Mouse (Mus musculus): Measurements from ENCODE around the gene Polr2f.

The Polr2f gene

GRCm38 (mm10) chr15:79119491-79119890 lies 21.3 kb upstream of the Polr2f start:
- DNase-seq (ENCODE audit: low read depth, low spot score) = no peak

- no peak for DNase-seq (ENCODE audit: low read depth, low spot score)
Observed at GRCm38 (mm10) chr15:79122119-79122518, 18.7 kb upstream of the Polr2f start.

DNA sequence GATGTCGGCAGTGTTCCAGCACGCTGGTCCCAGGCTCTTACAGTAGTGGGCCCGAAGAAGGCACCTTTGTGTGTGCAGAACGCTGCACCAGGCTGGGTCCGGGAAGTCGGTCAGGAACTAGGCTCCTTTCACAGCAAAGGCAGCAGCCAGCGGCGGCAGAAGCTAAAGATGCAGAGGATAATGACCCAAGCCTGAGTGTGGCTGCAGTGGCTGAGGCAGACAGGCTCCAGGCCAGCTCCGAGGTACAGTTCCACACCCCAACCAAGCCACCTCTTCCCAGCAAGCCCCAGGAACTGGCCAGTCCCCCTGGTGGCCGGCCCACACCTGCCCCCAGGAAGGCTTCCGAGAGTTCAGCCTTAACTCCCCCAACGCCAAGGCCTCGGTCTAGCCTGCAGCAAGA lies 18.3 kb upstream of the Polr2f start:
- DNase-seq (ENCODE audit: low read depth, low spot score) = no peak

DNA sequence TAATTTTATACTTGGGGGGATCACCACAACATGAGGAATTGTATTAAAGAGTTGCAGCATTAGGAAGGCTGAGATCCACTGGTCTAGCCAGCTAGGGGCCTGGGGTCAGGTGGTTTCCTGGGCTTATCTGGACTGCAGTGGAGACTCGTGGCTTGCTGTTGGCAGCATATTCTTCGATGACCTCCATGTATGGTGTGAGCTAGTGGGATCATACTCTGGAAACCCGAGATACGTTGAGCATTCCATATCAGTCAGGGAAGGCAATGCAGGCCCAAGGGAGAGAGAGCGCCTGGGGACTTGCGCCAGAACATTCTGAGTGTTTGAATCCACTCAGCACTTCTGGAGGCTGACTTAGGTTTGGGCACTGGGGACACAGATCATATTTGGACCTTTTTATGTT lies 17.1 kb upstream of the Polr2f start:
- DNase-seq (ENCODE audit: low read depth, low spot score) = no peak

DNA sequence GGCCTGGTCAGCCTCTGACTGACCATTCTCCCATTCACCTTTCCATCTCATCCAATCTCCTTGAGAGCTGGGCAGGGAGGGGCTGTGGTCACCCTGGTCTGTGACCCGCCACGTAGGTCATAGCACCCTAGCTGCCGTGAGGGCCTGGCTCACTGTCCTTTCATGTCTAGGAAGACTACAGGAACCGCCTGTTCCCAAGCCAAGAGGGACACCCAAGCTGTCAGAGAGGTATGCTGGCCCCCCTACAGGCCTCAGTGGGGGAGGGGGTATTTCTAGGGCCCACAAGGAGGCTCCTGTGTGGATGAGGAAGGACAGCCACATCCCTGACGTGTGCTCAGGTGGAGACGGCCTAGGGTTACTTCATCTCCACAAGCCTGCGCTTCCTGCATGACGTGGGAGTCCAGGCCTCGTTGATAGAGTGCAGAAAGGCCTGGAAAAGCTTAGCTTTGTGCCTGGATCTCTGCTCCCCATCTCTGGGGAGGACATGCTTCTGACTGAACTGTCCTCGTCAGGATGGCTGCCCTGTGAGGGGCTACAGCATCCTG lies 16.4 kb upstream of the Polr2f start:
- no peak for DNase-seq (ENCODE audit: low read depth, low spot score)

GRCm38 (mm10) chr15:79126217-79126932 lies 14.4 kb upstream of the Polr2f start:
- DNase-seq (ENCODE audit: low read depth, low spot score) = no peak

GRCm38 (mm10) chr15:79127101-79127500 lies 13.7 kb upstream of the Polr2f start:
- DNase-seq (ENCODE audit: low read depth, low spot score) = no peak

DNA sequence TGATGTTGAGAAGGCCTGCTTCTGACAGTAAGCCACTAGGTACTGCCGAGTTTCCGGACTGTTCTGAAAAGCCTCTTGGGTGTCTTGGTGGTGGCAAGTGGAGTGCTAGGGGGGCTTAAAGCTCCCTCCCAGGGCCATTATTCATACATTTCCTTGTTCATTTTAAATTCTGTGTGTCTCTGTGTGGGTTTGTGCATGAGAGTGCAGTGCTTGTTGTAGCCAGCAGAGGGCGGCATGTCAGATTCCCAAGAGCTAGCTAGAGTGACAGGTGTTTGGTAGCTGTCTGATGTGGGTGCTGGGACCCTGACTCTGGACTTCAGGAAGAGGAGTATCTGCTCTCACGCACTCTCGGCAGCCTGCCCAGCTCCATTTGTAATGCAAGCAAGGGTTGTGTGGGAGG lies 12.6 kb upstream of the Polr2f start:
- DNase-seq (ENCODE audit: low read depth, low spot score) = no peak

DNA sequence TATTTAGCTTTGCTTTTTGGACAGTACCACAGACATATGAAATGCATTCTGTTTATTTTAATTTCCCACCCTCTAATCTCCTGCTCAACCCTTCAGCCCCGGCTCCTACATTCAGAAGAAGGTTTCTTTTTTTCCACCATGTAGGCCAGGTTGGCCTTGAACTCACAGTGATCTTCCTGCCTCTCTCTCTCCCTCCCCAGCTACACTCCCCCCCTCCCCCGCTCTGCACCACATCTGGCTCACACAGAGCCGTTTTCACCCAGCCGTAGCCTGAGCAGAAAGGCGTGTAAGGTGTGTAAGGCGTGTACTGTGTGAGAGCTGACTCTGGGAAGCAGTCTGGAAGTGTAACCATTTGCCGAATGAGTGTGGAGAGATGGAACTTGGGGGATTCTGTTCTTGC lies 11.5 kb upstream of the Polr2f start:
- no peak for DNase-seq (ENCODE audit: low read depth, low spot score)

DNA sequence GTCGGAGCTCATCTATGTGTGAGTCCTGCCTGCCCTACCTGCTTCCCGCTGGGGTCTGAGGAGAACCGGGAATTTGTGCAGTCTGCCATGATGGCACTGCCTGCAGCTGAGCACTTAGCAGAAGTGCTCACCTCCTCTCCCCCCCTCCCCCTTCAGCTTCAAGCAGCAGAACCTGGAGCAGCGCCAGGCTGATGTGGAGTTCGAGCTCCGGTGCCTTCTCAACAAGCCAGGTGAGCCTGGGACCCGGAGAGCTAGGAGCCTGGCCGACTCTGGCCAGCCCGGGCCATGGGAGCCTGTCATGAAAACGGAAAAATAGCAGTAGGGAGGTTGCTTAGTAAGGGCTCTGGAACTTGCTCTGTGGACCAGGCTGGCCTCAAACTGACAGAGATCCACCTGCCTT lies 10.0 kb upstream of the Polr2f start:
- DNase-seq (ENCODE audit: low read depth, low spot score) = no peak

GRCm38 (mm10) chr15:79131442-79131841 lies 9.4 kb upstream of the Polr2f start:
- DNase-seq (ENCODE audit: low read depth, low spot score) = no peak

- no peak for DNase-seq (ENCODE audit: low read depth, low spot score)
Observed at GRCm38 (mm10) chr15:79133191-79133661, 7.6 kb upstream of the Polr2f start.

DNA sequence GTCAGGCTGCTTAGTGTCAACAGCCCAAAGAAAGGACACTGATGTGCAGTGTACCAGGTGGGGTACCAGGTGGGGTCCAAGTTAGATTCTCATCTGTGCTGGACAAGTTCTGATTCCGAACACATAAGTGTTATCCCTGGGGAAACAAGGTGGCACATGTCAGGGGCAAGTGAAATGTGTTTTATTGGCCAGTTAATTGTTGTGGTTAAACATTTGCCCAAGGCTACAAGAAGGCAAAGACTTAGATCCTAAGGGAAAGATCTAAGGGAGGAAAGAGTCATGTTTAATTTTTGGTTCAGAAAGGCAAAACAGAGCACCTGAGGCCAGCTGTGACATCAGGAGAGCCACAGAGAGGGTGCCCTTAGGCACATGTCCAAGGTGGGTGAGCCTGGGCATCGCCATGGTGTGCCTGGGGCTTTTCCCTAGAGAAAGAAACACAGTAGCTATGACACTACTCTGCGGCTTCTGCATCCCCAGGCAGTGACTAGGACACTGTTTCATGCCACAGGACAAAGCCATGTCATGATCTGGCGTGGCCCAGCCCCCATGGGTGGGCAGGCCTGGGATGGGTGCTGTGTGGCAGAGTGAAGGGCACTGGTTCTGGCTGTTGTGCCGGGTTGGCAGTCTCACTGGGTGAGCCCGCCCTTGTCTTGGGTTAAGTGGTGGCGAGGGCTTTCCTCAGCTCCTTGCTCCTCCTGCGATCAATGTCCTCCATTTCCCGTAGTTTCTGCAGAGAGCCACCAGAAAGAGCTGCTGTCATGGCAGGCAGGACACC lies 6.1 kb upstream of the Polr2f start:
- DNase-seq (ENCODE audit: low read depth, low spot score) = no peak

DNA sequence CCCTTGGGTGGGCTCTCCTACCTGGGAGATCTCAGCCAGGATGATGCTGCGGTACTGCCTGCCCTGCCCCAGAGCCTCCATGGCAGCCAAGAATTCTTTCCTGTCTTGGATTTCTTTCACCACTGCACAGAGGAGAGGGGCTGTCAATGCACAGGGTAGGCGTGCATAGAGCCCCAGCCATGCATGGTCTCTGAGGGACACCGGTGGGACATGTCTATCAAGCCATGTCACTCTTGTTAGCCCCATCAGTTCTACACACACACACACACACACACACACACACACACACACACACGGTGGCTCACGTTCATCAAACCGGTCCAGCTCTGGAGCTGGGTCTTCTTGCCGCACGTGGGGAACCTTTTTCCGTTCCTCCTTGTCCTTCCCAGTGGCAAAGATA lies 5.5 kb upstream of the Polr2f start:
- DNase-seq (ENCODE audit: low read depth, low spot score) = no peak

DNA sequence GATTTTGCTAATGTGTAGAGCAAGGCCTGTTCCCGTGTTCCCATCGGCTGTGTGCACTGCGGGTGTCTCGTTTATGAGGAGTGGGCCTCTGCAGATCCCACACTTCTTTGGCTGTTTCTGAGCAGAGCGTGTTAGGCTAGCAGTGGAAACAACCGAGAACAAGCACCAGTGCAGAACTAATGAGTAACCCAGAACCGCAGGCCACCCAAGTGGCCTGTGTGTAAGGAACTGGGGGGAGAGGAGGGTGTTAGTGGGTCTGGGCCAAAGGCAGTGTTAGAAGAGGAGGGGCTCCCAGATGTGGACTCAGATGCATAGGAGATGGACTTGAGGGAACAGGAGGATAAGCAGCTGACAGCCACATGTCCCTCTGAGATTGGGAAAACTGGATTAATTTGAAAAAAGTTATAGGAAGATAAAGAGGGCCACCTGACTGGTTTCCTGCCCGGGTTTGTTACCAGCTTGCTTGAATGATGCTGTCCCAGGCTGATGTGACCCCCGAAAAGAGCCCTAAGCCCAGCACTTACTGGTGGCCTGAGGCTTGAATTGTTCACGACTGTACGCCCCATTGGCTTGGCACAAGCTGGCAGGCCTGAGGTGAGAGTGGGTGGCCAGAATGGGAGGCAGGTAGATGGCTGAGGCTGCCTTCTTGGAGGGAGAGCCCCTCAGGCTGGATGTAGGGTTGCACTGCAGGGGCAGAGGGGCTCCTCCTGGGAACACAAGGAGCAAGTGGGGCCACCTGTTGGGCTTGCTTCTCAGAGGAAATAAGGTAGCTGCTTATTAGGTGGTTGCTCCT lies 4.8 kb upstream of the Polr2f start:
- no peak for DNase-seq (ENCODE audit: low read depth, low spot score)

- no peak for DNase-seq (ENCODE audit: low read depth, low spot score)
Observed at GRCm38 (mm10) chr15:79139640-79140039, 1.2 kb upstream of the Polr2f start.

- no peak for DNase-seq (ENCODE audit: low read depth, low spot score)
Observed at GRCm38 (mm10) chr15:79141566-79141917, 733 bp downstream of the Polr2f start.

- no peak for DNase-seq (ENCODE audit: low read depth, low spot score)
Observed at GRCm38 (mm10) chr15:79143316-79143715, 2.5 kb downstream of the Polr2f start.

GRCm38 (mm10) chr15:79144021-79144420 lies 3.2 kb downstream of the Polr2f start:
- no peak for DNase-seq (ENCODE audit: low read depth, low spot score)

- DNase-seq (ENCODE audit: low read depth, low spot score) = no peak
Observed at GRCm38 (mm10) chr15:79145522-79145921, 4.7 kb downstream of the Polr2f start.

DNA sequence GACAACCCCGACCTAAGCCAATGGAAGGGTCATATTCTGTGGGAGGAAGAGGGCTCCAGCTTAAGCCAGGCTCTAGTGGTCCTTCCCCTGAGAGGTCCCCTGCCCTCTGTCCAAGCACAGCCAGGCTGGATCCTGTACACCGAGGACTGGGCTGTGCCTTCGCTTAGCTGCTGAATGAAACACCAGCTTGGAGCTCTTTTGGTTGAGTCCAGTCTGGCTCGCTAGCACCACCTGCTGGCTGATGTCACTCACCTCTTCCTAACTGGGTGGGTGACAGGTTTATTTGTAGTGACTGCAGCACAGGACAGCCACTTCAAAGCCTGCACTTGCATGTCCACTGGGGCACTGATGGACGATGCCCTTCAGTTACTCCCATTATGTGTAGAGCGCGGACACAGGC lies 7.7 kb downstream of the Polr2f start:
- DNase-seq (ENCODE audit: low read depth, low spot score) = no peak

DNA sequence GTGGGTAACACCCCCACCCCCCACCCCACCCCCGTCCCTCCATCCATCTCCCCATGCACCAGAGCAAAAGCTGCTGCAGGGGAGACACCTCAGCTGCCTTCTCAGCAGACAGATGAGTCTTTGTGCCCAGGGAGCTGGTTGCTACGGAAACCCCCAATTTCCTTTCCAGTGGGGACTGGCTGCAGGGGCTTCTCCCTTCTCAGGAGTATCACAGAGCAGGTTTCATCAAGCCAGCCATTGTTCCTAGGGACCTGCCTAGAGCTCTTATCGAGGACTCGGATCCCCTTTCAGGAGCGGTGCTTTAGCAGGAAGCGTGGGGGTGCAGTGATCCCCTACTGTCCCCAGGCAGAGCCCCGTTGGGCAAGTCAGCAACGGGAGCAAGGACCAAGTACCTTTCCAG lies 11.1 kb downstream of the Polr2f start:
- peak; percentile 22 for DNase-seq (ENCODE audit: low read depth, low spot score)
